Mouse (Mus musculus): ENCODE data around the gene Xiap.
"Not testable (repeated sequence)": the region's sequence is repeated elsewhere in the genome, so short reads cannot be mapped to it uniquely, and the experiment has no call there.

The Xiap gene

GRCm38 (mm10) chrX:42059282-42060068 lies at the start of gene Xiap:
Gene Xiap (plus strand): TSS chrX:42059679.
- no peak for DNase-seq

GRCm38 (mm10) chrX:42012677-42013208 lies 46.7 kb upstream of the Xiap start:
- no peak for DNase-seq

- no peak for DNase-seq
Observed at GRCm38 (mm10) chrX:42013776-42014175, 45.7 kb upstream of the Xiap start.

- DNase-seq: no peak
Observed at GRCm38 (mm10) chrX:42014502-42014901, 45.0 kb upstream of the Xiap start.

GRCm38 (mm10) chrX:42018030-42018429 lies 41.4 kb upstream of the Xiap start:
- DNase-seq: no peak

- DNase-seq: no peak
Observed at GRCm38 (mm10) chrX:42019441-42019840, 40.0 kb upstream of the Xiap start.

GRCm38 (mm10) chrX:42025802-42026440 lies 33.6 kb upstream of the Xiap start:
- not testable (repeated sequence) for DNase-seq

- not testable (repeated sequence) for DNase-seq
Observed at GRCm38 (mm10) chrX:42026981-42027380, 32.5 kb upstream of the Xiap start.

- peak; percentile 66 for DNase-seq
Observed at GRCm38 (mm10) chrX:42033111-42033693, 26.3 kb upstream of the Xiap start.

- no peak for DNase-seq
Observed at GRCm38 (mm10) chrX:42033911-42034310, 25.6 kb upstream of the Xiap start.

- DNase-seq: no peak
Observed at GRCm38 (mm10) chrX:42039481-42039880, 20.0 kb upstream of the Xiap start.

GRCm38 (mm10) chrX:42044935-42045334 lies 14.5 kb upstream of the Xiap start:
- no peak for DNase-seq

GRCm38 (mm10) chrX:42050652-42051643 lies 8.5 kb upstream of the Xiap start:
- no peak for DNase-seq

GRCm38 (mm10) chrX:42057012-42057411 lies 2.5 kb upstream of the Xiap start:
- DNase-seq: no peak

- DNase-seq: no peak
Observed at GRCm38 (mm10) chrX:42057873-42058272, 1.6 kb upstream of the Xiap start.

- DNase-seq: no peak
Observed at GRCm38 (mm10) chrX:42063621-42064020, 4.1 kb downstream of the Xiap start.

- DNase-seq: no peak
Observed at GRCm38 (mm10) chrX:42065086-42065485, 5.6 kb downstream of the Xiap start.

GRCm38 (mm10) chrX:42066771-42067170 lies 7.3 kb downstream of the Xiap start:
- no peak for DNase-seq

- DNase-seq: peak; percentile 83
Observed at GRCm38 (mm10) chrX:42067791-42068200, 8.3 kb downstream of the Xiap start.

- DNase-seq: peak; percentile 87
Observed at GRCm38 (mm10) chrX:42068201-42068874, 8.9 kb downstream of the Xiap start.

- DNase-seq: no peak
Observed at GRCm38 (mm10) chrX:42068875-42069257, 9.4 kb downstream of the Xiap start.

GRCm38 (mm10) chrX:42087731-42088130 lies 28.3 kb downstream of the Xiap start:
- DNase-seq: no peak

Measured in embryo, embryonic 11 days (tissue).